Mouse (Mus musculus): Measurements from ENCODE around the gene Etaa1.
A peak's percentile ranks its signal among the peaks of the same experiment; 100 is the strongest.
"Not testable (repeated sequence)": the region's sequence is repeated elsewhere in the genome, so short reads cannot be mapped to it uniquely, and the experiment has no call there.

Gene Etaa1

DNA sequence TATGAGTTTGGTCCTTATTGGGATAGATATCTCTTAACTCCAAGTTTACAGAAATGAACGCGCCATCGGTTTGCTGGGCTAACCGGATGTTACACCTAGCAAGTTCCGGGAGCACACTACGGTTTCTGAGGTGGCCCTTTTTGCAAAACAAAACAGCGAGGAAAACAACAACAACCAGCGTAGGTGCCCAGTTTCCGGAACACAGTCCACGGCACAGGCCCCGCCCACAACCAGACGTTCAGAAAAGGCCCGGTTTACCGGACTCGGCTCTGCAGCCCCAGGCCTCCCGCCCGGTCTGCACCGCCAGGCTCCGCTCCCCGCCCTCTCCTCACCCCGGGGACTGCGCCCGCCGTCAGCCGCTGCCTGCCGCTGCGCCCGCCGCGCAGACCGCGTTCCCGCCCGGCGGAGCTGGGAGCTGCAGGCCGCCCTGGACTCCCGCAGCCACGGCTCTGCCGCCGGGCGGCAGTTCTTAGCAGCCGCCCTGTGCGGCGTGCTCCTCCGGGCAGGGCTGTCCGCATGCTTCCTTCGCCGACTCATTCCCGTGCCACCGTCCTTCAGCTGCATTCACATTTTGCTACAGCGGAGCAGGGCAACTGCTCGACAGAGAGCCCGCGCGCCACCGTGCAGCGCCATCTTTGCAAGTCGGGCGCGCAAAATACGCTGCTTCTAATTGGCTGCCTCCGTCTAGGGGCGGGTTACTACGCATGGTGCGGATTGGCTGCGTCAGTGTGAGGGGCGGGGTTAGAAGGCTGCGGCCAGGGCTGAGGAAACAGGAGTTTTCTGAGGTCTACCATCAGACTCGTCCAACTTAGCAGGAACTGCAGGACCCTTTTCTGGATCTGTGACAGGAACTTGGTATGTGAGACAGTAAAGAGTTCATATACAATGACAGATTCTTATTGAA, at the start of gene Etaa1:
Gene Etaa1 (minus strand): TSS at position 645 of the 904 bp plus-strand sequence.
- peak; percentile 93 for DNase-seq (ENCODE audit: inconsistent ontology term)

DNA sequence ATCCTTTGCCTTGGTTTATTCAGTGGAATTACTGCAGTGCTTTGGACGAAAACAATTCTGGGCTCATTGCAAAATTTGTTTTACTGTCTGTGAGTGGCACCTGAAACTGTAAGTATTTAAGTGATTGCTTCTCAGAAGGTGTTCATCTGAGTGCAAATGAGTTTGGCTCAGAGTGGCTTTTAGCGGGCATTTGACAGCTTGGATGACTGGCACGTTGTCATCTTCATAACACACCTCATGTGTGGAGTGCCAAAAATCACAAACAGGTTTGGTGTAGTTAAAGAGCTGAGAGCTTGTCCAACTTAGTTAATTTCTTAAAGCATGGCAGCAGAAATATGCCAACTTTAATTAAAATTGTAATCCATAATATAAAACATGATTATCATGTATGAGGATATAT, 40.5 kb upstream of the Etaa1 start:
- no peak for DNase-seq (ENCODE audit: inconsistent ontology term)

DNA sequence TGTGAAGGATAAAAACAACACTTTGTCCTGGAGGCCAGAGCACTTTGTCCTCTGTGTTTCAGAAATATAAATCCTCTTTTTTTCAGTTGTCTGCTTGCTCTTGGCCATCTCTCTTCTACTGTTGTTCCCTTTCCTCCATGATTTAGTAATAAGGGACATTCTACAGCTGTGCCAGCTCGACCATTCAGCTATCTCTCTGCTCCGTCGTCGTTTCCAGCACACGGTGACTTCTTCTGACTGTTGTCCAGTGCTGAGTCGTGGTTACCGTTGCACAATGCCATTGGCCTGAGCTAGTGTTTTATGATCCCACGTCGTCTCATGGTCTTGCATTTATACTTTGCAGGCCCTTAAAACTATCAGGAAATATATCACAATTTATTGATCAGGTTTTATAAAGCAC, 38.6 kb upstream of the Etaa1 start:
- DNase-seq (ENCODE audit: inconsistent ontology term), result no peak

DNA sequence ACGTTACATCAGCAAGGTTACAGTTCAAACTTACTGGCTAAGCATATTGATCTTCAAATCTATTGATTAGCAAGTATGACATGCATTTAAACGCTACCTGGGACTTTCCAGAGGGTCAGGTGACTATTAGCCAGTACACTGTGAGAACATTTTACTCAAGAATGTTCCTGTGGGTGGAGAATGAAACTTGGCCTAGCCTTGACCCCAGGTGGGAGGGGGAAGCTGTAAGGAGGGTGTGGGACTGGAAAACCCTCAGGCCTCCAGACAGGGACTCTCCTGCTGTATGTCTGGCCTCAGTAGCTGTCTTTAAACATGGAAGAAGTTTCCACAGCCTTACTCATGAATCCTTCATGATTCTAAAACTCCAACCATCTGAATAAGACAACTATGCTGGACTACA, 29.7 kb upstream of the Etaa1 start:
- no peak for DNase-seq (ENCODE audit: inconsistent ontology term)

DNA sequence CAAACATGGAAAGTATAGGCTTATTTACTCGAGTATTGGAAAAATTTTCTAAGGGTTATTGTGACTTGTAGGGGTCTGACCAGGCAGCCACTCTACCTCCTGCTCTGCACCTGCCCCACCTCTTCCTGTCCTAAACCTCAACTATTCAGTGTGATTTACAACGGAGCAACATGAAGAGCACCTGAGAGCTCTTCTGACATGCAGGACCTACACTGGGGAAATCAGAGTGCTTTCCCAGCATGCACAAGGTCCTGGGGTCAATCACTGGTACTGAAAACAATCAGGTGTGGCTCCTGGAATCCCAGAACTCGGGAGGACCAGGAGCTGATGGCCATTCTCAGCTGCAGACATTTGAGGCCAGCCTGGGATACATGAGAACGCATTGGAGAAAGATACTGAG, 27.6 kb upstream of the Etaa1 start:
- DNase-seq (ENCODE audit: inconsistent ontology term), result no peak

DNA sequence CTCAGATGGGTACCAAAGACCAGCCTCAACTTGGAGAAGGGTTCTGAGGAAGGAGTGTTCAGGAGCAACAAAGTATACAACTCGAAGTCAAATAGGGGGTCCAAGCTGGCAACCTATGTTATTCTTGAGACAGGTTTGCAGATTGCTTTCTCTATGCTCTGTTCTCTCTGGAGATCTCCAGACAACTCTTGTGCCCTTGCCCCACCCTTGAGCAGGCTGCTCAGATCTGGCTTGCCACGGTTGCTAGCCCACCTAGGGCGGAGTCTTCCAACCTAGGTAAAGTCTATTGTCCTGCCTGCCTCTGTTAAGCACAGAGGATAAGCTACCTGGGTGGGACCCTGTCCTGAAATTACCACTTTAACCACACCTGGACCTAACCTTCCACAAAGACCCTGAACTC, 21.9 kb upstream of the Etaa1 start:
- DNase-seq (ENCODE audit: inconsistent ontology term), result no peak

DNA sequence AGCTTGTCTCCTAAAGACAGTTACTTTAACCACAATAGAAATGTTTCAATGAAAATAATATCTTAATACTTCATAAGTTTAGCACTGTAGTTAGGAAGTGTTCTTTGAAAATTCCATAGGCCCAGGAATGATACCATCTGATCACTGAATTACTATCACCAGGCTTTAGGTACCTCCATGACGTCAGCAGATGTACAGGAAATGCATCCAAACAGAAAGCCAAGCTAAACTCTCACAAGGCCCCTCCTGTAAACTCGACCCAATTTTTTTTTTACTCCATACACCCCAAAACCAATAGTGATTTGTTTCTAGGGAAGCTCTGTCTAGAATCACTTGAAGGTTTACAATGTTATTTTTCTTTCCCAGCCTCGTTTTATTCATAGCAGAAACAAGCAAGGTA, 884 bp downstream of the Etaa1 start:
- no peak for DNase-seq (ENCODE audit: inconsistent ontology term)

DNA sequence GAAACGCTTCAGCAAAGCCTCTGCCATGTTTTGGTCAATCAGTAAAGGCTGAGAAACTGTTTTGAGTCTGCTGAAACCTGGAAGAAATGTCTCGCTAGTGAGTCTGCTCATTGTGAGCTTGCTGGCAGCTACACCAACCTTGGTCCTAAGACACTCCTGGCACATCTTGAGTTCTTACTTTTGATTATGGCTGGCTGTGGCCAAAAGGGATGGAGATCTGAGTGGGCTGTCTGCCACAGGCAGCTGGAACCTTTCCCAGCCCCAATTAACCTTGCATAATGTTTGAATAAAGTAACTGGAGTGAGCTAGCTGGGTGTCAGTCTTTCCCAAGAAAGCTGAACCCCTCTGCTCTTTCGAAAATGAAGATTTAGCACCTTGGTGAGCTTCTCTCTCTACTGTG, 2.3 kb downstream of the Etaa1 start:
- peak; percentile 78 for DNase-seq (ENCODE audit: inconsistent ontology term)

DNA sequence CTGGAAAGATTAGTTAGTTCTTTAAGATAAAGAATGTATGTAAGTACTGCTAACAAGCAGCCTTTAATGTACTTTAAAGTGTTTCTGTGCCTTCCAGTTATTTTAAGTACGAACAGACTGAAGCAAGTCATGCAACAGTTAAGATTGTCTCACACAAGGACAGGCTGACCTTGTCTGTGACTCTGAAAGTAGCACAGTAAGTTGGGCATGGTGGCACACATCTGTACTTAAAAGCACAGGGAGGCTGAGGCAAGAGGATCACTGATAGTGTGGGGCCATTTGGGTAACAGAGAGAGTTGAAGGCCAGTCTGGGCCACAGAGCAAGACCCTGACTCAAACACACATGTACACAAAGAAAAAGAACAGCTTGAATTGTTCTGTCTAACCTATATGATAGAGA, 14.5 kb downstream of the Etaa1 start:
- no peak for DNase-seq (ENCODE audit: inconsistent ontology term)

DNA sequence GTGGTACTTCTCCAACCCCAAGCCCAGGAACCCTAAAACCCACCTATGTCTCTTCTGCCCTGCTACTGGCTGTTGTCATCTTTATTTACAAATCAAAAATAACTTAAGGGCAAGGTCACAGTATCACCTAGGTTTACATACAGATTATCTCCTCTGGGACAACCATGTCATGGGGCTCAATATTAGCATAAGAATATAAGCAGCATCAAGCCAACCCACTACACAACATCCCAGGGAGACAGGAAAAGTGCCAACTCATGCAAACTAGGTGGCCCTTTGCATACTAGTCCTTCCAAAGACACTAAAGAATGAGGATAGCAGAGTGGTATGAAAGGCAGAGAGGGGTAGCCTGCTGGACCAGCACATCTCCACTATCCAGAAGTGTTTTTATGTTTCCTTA, 15.7 kb downstream of the Etaa1 start:
- DNase-seq (ENCODE audit: inconsistent ontology term), result no peak

DNA sequence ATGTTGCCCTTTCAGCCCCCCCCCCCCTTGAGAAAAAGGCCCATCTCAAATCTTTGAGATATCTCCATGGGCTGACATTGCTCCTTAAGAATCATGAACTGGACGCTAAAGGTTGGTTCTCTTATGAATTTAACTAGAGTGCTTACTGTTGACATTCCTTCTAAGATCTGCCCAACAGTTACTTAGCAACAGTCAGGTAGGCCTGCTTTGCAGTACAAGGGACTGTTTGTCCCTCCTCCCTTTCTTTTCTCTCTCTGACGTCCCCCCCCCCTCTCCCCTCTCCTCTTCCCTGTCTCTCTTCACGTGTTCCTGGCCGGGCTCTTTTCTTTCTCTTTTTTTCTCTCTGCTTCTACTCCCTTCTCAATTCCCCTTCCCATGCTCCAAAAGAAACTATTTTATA, 35.8 kb downstream of the Etaa1 start:
- no peak for DNase-seq (ENCODE audit: inconsistent ontology term)

DNA sequence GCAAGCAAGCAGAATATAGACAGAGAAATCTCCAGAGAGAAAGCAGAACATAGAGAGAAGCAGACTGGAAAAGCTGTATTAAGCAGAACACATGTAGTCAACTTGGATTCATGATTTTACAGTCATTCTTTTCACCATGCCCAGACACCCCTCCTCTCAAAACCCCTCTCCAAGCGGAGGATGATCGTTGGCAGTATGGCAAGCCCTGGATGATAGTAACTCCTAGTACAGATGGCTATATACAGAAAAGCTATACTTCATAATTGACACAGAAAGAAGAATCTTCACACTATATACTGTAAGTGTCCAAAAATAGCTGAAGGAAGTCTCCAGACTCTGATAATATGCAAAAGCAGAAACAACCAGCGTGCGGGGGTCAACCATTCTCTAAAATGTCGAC, 36.6 kb downstream of the Etaa1 start:
- DNase-seq (ENCODE audit: inconsistent ontology term), result no peak

DNA sequence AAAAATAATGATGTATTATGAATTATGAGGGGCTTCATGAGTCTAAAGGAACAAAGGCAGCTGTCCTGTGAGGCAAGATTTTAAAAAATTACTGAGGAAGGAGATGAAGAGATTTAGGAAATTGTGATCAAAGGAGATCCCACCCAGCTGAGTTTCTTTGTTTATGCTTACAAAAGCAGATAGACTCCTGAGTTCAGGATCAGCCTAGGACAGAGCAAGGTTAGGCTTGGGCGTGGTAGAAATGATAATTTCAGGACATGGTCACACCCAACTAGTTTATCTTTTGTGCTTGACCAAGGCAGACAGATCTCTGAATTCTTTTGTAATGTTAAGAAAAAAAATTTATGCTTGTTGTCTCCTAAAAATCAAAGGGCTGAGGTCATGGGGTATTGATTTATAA, 37.2 kb downstream of the Etaa1 start:
- DNase-seq (ENCODE audit: inconsistent ontology term), result no peak

DNA sequence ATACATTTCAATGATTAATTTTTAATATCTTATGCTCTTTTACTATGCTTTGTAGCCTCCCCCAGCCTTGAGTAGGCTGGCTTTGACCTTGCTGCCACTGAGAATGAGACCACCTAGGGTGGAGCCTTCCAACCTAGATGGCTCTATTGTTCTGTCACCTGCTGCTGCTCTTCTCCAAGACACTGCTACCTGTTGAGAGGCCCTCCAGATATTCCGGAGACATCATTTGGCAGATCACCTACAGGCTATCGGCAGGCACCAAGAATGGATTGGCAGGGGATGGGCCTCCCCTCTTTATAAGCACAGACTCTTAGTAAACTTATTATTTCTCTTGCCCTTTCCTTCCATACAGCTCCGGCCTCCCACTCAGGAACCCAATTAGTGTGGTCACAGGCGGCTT, 52.7 kb downstream of the Etaa1 start:
- DNase-seq (ENCODE audit: inconsistent ontology term), result not testable (repeated sequence)

All from Muller cell, postnatal 12 days (primary cell).